Comparison of ENCODE assay signal across 19 mouse cellular contexts in genomic region chr3:147082255-147082943, GRCm38 (mm10).
DNase-seq lines count a peak whose midpoint lies in the region; ATAC-seq lines count a peak whose summit lies in the region.
"Had no signal": no experiment of that assay in that cellular context is flagged by ENCODE, and none has a peak within 500 bp of the region (broad histone marks: within the 10 kb centered on the region; RNA-seq: fewer than 3 reads in every experiment).

No protein-coding gene starts in this region.

- no peak overlapping the region for H3K27ac ChIP-seq in heart, embryonic 11.5 days (ENCODE audit: low read depth, low read length)
- H3K27ac ChIP-seq in forebrain, embryonic 14.5 days (ENCODE audit: low read depth, low read length), result no peak overlapping the region
- peak overlapping the region; percentile 63 for H3K27ac ChIP-seq in midbrain, embryonic 14.5 days (replicated peaks; ENCODE audit: low read depth, low read length)
- H3K27ac ChIP-seq in kidney, embryonic 15.5 days, result no peak overlapping the region
- H3K27ac ChIP-seq: liver, embryonic 15.5 days had no signal

- no peak overlapping the region for H3K9ac ChIP-seq in heart, embryonic 11.5 days (ENCODE audit: low read depth, low read length)
- H3K9ac ChIP-seq in forebrain, embryonic 14.5 days (ENCODE audit: low read length), result no peak overlapping the region
- H3K9ac ChIP-seq in midbrain, embryonic 14.5 days (replicated peaks; ENCODE audit: low read length), result no peak overlapping the region
- no peak overlapping the region for H3K9ac ChIP-seq in kidney, embryonic 15.5 days
- H3K9ac ChIP-seq: liver, embryonic 15.5 days had no signal

- WGBS in heart, embryonic 11.5 days (ENCODE audit: insufficient replicate concordance), result 46% methylated on average over 7 of the region's 7 CpGs
- 6% methylated on average over 7 of the region's 7 CpGs for WGBS in forebrain, embryonic 14.5 days
- WGBS in midbrain, embryonic 14.5 days, result 4% methylated on average over 7 of the region's 7 CpGs
- 53% methylated on average over 7 of the region's 7 CpGs for WGBS in kidney, embryonic 15.5 days

- H3K4me3 ChIP-seq in heart, embryonic 11.5 days (ENCODE audit: low read depth, low read length), result no peak overlapping the region
- H3K4me3 ChIP-seq in forebrain, embryonic 14.5 days (ENCODE audit: low read depth, low read length), result no peak overlapping the region
- H3K4me3 ChIP-seq in midbrain, embryonic 14.5 days (replicated peaks; ENCODE audit: low read depth, low read length), result no peak overlapping the region
- H3K4me3 ChIP-seq in kidney, embryonic 15.5 days (replicated peaks), result no peak overlapping the region
- H3K4me3 ChIP-seq: liver, embryonic 15.5 days; myocyte had no signal

- H3K4me1 ChIP-seq in heart, embryonic 11.5 days (ENCODE audit: control insufficient read depth, insufficient read depth, low read length), result no peaks in the 10 kb centered on the region; the same call in 1 of the 2 replicates
- H3K4me1 ChIP-seq in forebrain, embryonic 14.5 days (ENCODE audit: control insufficient read depth, insufficient read depth, low read length), result peaks cover 24% of the 10 kb centered on the region; the same call in 1 of the 2 replicates
- peaks cover 33% of the 10 kb centered on the region for H3K4me1 ChIP-seq in midbrain, embryonic 14.5 days (ENCODE audit: control insufficient read depth, insufficient read depth, low read length)
- H3K4me1 ChIP-seq in kidney, embryonic 15.5 days, result no peaks in the 10 kb centered on the region
- H3K4me1 ChIP-seq: liver, embryonic 15.5 days had no signal

- no peak for ATAC-seq in heart, embryonic 11.5 days (replicated peaks; ENCODE audit: insufficient number of reproducible peaks, low FRiP score, low TSS enrichment)
- ATAC-seq in forebrain, embryonic 14.5 days, result 0 out of 2 replicates have a peak, but pooled peaks have one; percentile 33
- no peak for ATAC-seq in midbrain, embryonic 14.5 days (ENCODE audit: low FRiP score, low TSS enrichment)
- no peak for ATAC-seq in kidney, embryonic 15.5 days (replicated peaks; ENCODE audit: low FRiP score)
- ATAC-seq: lung, postnatal 0 days had no signal

- H3K36me3 ChIP-seq in heart, embryonic 11.5 days (ENCODE audit: control insufficient read depth, insufficient read depth, low read length), result no peaks in the 10 kb centered on the region
- no peaks in the 10 kb centered on the region for H3K36me3 ChIP-seq in forebrain, embryonic 14.5 days (ENCODE audit: control insufficient read depth, insufficient read depth, low read length)
- no peaks in the 10 kb centered on the region for H3K36me3 ChIP-seq in midbrain, embryonic 14.5 days (ENCODE audit: control insufficient read depth, insufficient read depth, low read length)
- H3K36me3 ChIP-seq in kidney, embryonic 15.5 days, result no peaks in the 10 kb centered on the region
- H3K36me3 ChIP-seq: liver, embryonic 15.5 days had no signal

- peak; percentile 75 for DNase-seq in heart, adult 11 months
- peak; percentile 60 for DNase-seq in embryo, embryonic 10 days (ENCODE audit: low spot score)
- DNase-seq in forebrain, embryonic 14.5 days (ENCODE audit: low spot score), result peak; percentile 38
- peak; percentile 54 for DNase-seq in midbrain, embryonic 14.5 days
- no peak for DNase-seq in urinary bladder, postnatal 25 days (ENCODE audit: low spot score)
- DNase-seq in cerebellum, postnatal 25 days, result no peak
- DNase-seq: adrenal gland, adult 8-10 months; cerebellum, adult 11-12 months; gastrocnemius, postnatal 14 days; heart, postnatal 14 days; kidney, adult 9 months; kidney, postnatal 4 days; right cerebral cortex, postnatal 4 days had no signal

- H3K4me2 ChIP-seq in heart, embryonic 11.5 days, result no peak overlapping the region
- 0 out of 2 replicates have a peak overlapping the region, but pooled peaks have one; percentile 33 for H3K4me2 ChIP-seq in forebrain, embryonic 14.5 days (ENCODE audit: low read length)
- no peak overlapping the region for H3K4me2 ChIP-seq in midbrain, embryonic 14.5 days (ENCODE audit: low read length)
- H3K4me2 ChIP-seq in kidney, embryonic 15.5 days, result no peak overlapping the region
- H3K4me2 ChIP-seq: liver, embryonic 15.5 days had no signal

- H3K27me3 ChIP-seq in heart, embryonic 11.5 days (ENCODE audit: control insufficient read depth, insufficient read depth, low read length), result no peaks in the 10 kb centered on the region
- no peaks in the 10 kb centered on the region for H3K27me3 ChIP-seq in forebrain, embryonic 14.5 days (replicated peaks; ENCODE audit: control insufficient read depth, insufficient read depth, low read length)
- H3K27me3 ChIP-seq in midbrain, embryonic 14.5 days (ENCODE audit: control insufficient read depth, insufficient read depth, low read length), result no peaks in the 10 kb centered on the region
- no peaks in the 10 kb centered on the region for H3K27me3 ChIP-seq in kidney, embryonic 15.5 days
- H3K27me3 ChIP-seq: CH12.LX; liver, embryonic 15.5 days had no signal

- H3K9me3 ChIP-seq in heart, embryonic 11.5 days (replicated peaks; ENCODE audit: control insufficient read depth, low read length), result no peaks in the 10 kb centered on the region
- H3K9me3 ChIP-seq in forebrain, embryonic 14.5 days (replicated peaks; ENCODE audit: control insufficient read depth, low read length), result no peaks in the 10 kb centered on the region
- H3K9me3 ChIP-seq in midbrain, embryonic 14.5 days (ENCODE audit: control insufficient read depth, low read length), result no peaks in the 10 kb centered on the region
- no peaks in the 10 kb centered on the region for H3K9me3 ChIP-seq in kidney, embryonic 15.5 days (replicated peaks)
- H3K9me3 ChIP-seq: liver, embryonic 15.5 days had no signal

Comparison
In these comparisons a context has a peak if more than half of its experiments do, and no peak if none do; other contexts are left out.
1. DNase-seq: peak in heart, adult 11 months (single experiment), embryo, embryonic 10 days (single experiment), forebrain, embryonic 14.5 days (single experiment) and midbrain, embryonic 14.5 days (single experiment); none in urinary bladder, postnatal 25 days (single experiment) and cerebellum, postnatal 25 days (0 of 2).